Mouse (Mus musculus) heart, postnatal 0 days (tissue): ENCODE results near the gene Gm2001.
"Not testable (repeated sequence)": the region's sequence is repeated elsewhere in the genome, so short reads cannot be mapped to it uniquely, and the experiment has no call there.

ENCODE experiments used
- CTCF ChIP-seq: IDR thresholded peaks from 2 replicates; pipeline ENCODE4 v1.5.1; 2016; ENCODE audit warnings: antibody characterized with exemption, control low read depth, low read depth
- EP300 ChIP-seq: IDR thresholded peaks from 2 replicates; pipeline ENCODE4 v1.6.1; 2016; ENCODE audit warnings: antibody characterized with exemption, low read depth

DNA sequence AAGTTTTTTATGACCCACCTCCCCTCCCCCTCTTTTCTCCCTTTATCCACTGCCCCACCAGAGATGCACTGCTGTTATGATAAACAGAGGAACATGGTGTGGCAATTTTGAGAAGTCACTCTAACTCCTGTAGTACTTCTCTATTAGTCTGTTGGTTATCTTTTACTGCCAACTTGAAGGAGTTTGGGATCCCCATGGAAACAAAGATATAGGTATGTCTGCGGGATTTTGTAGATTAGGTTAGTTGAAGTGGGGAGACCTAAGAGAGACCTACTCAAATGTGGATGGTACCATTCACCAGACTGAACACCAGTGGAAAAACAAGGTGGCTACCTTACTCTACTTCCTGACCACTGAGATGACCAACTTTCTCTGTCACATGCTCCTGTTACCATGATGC lies 13.9 kb upstream of the Gm2001 start:
- not testable (repeated sequence) for TF ChIP-seq CTCF, EP300
